Mouse (Mus musculus): ENCODE results near the gene Nelfb. TPM values are rescaled to one million over a fixed set of nuclear protein-coding genes. Genes with fewer than 3 reads are reported as not detected.
A peak's percentile ranks its signal among the peaks of the same experiment; 100 is the strongest.

Gene Nelfb
- total and polyA plus RNA-seq, 3 experiments, result 36.3 to 57.4 (median 38.2) TPM

DNA sequence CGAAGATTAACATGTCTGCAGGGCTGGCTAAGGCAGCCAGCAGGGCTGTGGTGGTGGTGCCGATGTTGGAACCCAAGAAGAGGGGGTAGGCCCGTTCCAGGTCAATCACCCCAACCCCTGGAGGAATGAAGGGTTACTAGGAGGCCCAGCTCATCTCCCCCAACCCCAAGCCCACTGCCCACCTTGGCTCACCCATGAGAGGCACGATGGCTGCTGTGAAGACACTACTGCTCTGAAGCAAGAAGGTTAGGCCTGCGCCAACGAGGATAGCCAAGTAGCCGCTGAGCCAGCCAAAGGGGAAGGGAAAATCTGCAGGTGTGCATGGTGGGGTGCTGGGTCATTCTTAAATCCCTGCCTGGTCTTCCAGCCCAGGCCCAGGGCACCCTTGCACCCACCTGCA lies 19.3 kb upstream of the Nelfb start:
- DNase-seq, result no peak

DNA sequence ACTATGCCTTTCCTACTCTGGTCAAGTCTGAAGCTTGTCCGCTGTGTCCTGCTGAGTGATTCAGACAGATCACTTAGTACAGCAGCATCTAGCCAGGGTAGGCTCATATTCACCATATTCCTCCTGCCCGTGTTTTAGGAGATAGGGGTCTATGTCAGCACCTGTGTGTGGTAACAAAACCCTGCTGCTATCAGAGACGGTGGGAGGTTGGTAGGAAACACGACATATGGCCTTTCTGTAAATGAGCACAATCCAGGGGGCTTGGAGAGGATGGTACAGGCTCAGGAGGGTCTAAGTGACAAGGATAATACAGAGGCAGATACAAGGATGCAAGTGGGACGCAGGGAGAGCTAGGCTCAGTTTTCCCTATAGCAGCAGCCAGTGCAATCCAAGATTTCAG lies 18.3 kb upstream of the Nelfb start:
- DNase-seq, result no peak

DNA sequence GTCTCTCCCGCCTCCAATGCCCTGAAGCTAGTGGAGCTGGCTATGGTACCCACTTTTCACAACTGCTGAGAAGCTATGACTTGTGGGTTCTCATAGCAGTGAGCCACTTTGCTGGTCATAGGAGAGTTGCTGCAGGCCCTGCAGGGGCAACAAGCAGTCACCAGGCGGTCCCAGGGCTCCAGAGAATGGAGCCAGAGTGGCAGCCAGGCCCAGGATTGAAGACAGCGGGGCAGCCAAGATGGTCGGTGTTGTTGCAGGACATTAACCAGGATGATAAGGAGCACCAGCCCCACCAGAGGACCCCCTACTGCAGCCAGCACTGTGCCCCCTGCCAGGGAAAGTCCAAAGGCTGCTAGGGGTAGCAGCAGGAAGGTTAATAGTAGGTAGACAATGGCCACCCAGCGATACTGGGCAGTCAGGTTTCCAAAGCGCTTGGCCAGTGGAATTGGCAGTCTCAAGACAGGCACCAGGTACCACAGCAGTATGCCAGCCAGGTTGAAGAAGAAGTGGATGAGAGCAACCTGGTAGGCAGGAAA lies 17.8 kb upstream of the Nelfb start:
- DNase-seq, result no peak

- DNase-seq, result peak; percentile 90
Observed at GRCm38 (mm10) chr2:25228431-25228889, 17.2 kb upstream of the Nelfb start.

DNA sequence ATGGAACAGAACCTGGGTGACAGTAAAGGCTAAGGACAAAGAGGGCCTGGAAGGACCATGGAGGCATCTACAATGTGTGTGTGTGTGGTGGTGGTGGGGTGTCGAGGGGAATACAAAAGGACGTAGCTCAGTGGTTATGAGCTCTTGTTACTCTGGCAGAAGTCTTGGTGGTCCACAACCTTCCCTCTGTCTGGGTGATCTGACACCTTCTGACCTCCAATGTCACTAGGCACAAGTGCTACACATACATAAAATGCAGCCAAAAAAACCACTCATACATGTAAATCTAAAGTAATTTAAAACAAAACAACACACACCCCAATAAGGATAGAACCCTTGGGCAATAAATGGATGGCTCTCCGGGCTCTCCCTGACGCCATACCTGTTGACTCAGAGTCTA lies 16.1 kb upstream of the Nelfb start:
- DNase-seq, result no peak

GRCm38 (mm10) chr2:25226864-25227263 lies 15.6 kb upstream of the Nelfb start:
- no peak for DNase-seq

GRCm38 (mm10) chr2:25225811-25226379 lies 14.6 kb upstream of the Nelfb start:
- DNase-seq, result no peak

GRCm38 (mm10) chr2:25224766-25225752 lies 13.8 kb upstream of the Nelfb start:
- DNase-seq, result peak; percentile 99

- DNase-seq, result no peak
Observed at GRCm38 (mm10) chr2:25224492-25224765, 13.1 kb upstream of the Nelfb start, which contains the start of gene Tubb4b. Gene Tubb4b (minus strand): TSS chr2:25224702.

DNA sequence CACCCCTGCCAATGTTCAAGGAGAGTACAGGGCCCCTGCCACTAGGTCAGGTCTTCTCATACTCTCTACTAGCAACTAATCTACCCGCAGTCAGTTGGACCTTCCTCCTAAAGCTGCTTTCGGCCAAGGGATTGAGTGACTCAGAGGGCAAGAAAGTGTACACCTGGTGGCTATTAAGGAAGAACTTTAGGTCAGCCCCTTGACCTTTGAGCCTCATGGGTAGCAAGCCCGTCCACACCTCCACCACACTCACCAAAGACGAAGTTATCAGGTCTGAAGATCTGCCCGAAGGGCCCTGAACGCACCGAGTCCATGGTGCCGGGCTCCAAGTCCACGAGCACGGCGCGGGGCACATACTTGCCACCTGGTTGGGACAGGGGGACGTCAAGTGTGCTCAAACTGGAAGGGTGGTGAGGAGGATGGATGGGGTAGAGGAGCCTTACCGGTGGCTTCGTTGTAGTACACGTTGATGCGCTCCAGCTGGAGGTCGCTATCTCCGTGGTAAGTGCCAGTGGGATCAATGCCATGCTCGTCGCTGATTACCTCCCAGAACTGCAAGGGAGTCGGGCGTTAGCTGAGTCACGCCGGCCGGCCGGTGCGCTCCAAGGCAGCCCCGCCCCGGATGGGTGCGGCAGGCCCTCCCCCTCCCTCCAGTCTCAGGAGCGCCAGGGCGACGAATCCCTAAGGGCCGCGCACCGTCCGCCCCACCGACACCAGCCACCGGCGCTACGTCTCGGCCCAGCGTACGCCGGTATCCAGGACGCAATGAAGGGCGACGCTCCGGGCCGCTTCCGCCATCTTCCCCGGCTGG lies 12.6 kb upstream of the Nelfb start:
- peak; percentile 94 for DNase-seq

DNA sequence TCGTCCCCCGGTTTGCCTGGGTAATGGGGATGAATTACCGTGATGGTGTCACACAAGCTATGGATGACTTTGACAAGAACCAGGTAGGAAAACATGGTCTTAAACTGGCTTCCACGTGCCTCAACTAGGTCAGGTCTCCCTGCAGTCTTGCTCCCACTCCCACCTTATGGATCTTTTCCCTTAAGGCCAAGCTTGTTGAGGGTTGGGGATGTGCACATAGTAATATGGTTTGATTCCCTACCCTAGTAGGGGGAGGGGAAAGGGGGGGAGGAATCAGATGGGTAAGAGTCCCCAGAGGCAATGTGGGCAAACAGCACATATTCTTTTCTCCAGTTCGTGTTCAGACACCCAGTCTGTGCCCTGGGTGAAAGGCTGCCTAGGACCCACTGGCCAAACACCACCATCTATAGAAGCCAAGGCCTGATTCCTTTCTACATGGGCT lies 10.1 kb upstream of the Nelfb start:
- no peak for DNase-seq

DNA sequence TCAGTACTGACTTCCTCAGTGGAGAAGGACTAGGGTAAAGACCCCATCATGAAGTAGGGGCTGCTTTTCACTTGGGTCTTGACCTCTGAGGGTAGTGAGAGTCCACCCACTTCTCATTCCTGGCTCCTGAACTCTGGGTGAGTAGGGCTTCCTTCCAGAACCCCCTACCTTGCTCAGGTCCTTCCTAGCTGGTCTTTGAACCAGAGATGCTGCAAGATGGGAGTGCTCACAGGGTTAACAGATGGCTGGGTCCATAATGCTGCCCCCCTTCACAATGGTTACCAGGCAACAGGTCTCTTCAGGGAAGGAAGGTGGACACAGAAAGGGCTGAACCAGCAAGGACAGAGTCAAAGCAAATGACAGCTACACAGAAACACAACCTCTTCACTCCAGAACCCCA lies 7.2 kb upstream of the Nelfb start, which contains the start of gene Fam166a:
Gene Fam166a (plus strand): TSS at position 301 of the 400 bp plus-strand sequence.
- DNase-seq, result no peak

- no peak for DNase-seq
Observed at GRCm38 (mm10) chr2:25217666-25218065, 6.4 kb upstream of the Nelfb start.

GRCm38 (mm10) chr2:25214444-25214843 lies 3.2 kb upstream of the Nelfb start, which contains the start of gene Stpg3:
Gene Stpg3 (minus strand): TSS chr2:25214637.
- no peak for DNase-seq

GRCm38 (mm10) chr2:25213266-25213865 lies 2.1 kb upstream of the Nelfb start:
- DNase-seq, result no peak

- DNase-seq, result no peak
Observed at GRCm38 (mm10) chr2:25210686-25211085, 603 bp downstream of the Nelfb start.

GRCm38 (mm10) chr2:25207593-25207992 lies 3.7 kb downstream of the Nelfb start:
- DNase-seq, result no peak

DNA sequence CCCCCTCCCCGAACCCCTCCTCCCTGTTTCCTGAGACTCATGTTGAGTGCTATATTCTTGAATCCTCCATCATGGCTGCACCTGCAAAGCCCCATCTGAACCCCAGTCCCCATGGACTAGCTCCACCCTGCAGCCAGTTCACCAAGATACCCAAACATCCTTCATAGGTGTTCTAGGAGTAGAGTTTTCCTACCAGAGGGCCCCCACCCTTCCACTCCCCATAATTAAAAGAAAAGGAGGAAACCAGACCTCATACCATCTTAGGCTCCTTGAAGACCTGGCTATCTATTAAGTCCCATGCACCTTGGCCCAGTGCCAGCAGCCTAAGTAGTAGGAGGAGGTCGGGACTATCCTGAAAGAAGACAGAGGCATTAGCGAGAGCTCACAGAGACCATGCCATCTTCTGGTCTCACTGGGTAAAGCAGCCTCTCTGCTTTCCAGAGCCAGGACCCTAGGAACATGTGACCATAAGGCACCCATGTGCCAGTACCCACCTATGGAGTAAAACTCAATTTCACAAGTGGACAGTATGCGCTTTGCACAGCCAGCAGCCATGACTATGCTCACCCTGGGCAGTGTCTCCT lies 7.6 kb downstream of the Nelfb start:
- no peak for DNase-seq

- DNase-seq, result no peak
Observed at GRCm38 (mm10) chr2:25200631-25201030, 10.7 kb downstream of the Nelfb start.

- no peak for DNase-seq
Observed at GRCm38 (mm10) chr2:25197946-25198345, 13.3 kb downstream of the Nelfb start.

GRCm38 (mm10) chr2:25197191-25197590 lies 14.1 kb downstream of the Nelfb start:
- DNase-seq, result no peak
